Mouse (Mus musculus) liver, embryonic 14.5 days (tissue): Measurements from ENCODE around the gene Sgms1. TPM values are rescaled to one million over a fixed set of nuclear protein-coding genes. Genes with fewer than 3 reads are reported as not detected.

Experiments
- ATAC-seq: fragments of 200-750 bp; cut with Nextera tagmentation; 2 replicates; pipeline ENCODE4 v1.8.0; 2017; ENCODE audit warnings: moderate number of reproducible peaks, mild to moderate bottlenecking, moderate library complexity; ENCODE audit not compliant: insufficient read depth
- DNase-seq, 3 experiments: peaks; one replicate each; pipeline ENCODE4 v3.0.0-alpha.2; 2012 to 2013; ENCODE audit warnings: low read depth in 3 of 3, low spot score in 3 of 3
- H3K27ac ChIP-seq: fragments of 300-500 bp; sonication (generic); 2 replicates; pipeline ENCODE4 v1.5.1; 2014; ENCODE audit warnings: moderate library complexity, mild to moderate bottlenecking, control low read depth, inconsistent platforms
- H3K27me3 ChIP-seq: fragments of 300-500 bp; sonication (generic); 2 replicates; pipeline ENCODE4 v1.6.1; 2014; ENCODE audit warnings: mild to moderate bottlenecking, low read length, moderate library complexity; ENCODE audit not compliant: control insufficient read depth, insufficient read depth
- H3K36me3 ChIP-seq: fragments of 300-500 bp; sonication (generic); replicated peaks from 2 replicates; pipeline ENCODE4 v1.6.1; 2014; ENCODE audit warnings: low read depth; ENCODE audit not compliant: control insufficient read depth, insufficient read depth
- H3K4me1 ChIP-seq, 2 experiments: fragments of 200-500 bp in 1 of 2; fragments of 300-500 bp in 1 of 2; sonication (generic) in 1 of 2; replicated peaks; 2 replicates each; pipeline ENCODE4 v1.6.1; 2012 to 2014; ENCODE audit warnings: antibody characterized with exemption in 1 of 2, inconsistent platforms in 1 of 2, low read length in 1 of 2; ENCODE audit not compliant: control insufficient read depth in 2 of 2, insufficient read depth in 2 of 2
- H3K4me2 ChIP-seq: fragments of 300-500 bp; sonication (generic); 2 replicates; pipeline ENCODE4 v1.6.1; 2014; ENCODE audit warnings: low read depth, mild to moderate bottlenecking, control low read depth, moderate library complexity
- H3K4me3 ChIP-seq, 2 experiments: fragments of 200-500 bp in 1 of 2; fragments of 300-500 bp in 1 of 2; sonication (generic) in 1 of 2; 2 replicates each; pipeline ENCODE4 v1.5.1; 2012 to 2014; ENCODE audit warnings: low read depth in 2 of 2, low read length in 2 of 2, mild to moderate bottlenecking in 2 of 2, control low read depth in 1 of 2, inconsistent platforms in 1 of 2, moderate library complexity in 1 of 2; ENCODE audit not compliant: insufficient read depth in 1 of 2
- H3K9ac ChIP-seq: fragments of 300-500 bp; sonication (generic); replicated peaks from 2 replicates; pipeline ENCODE4 v1.6.1; 2014; ENCODE audit warnings: mild to moderate bottlenecking, control low read depth, moderate library complexity
- H3K9me3 ChIP-seq: fragments of 300-500 bp; sonication (generic); 2 replicates; pipeline ENCODE4 v1.6.1; 2016; ENCODE audit warnings: low read length, mixed read lengths; ENCODE audit not compliant: control insufficient read depth
- CTCF ChIP-seq: IDR thresholded peaks from 2 replicates; pipeline ENCODE4 v1.5.1; 2016; ENCODE audit warnings: antibody characterized with exemption, low read depth, control low read depth
- EP300 ChIP-seq: IDR thresholded peaks from 2 replicates; pipeline ENCODE4 v1.6.1; 2016; ENCODE audit warnings: antibody characterized with exemption, low read depth
- WGBS: fragments of 180-500 bp; shearing (Covaris S2); extraction: QIAGEN DNeasy Blood & Tissue Kit; methylation state at CpG from one replicate; pipeline ENCODE4 v1.1.7; 2014; ENCODE audit not compliant: insufficient replicate concordance; 5-methylcytosine and 5-hydroxymethylcytosine counted together
- polyA plus RNA-seq, 2 experiments: library from polyadenylated mRNA; depleted of rRNA in 1 of 2; stranded (reverse) in 1 of 2; unstranded in 1 of 2; fragments of >200 nt; fragmentation: Nextera tagmentation in 1 of 2; extraction: Ambion mirVana in 1 of 2; gene quantifications; 2 replicates each; pipeline versions ENCODE4 v1.2.1 to v1.2.3; 2012 to 2014

Gene Sgms1
- polyA plus RNA-seq, 2 experiments, result 17.3 to 19.2 TPM

GRCm38 (mm10) chr19:32220991-32221390 lies 168.5 kb downstream of the Sgms1 start:
- DNase-seq, result no peak
- no peak for ATAC-seq
- peaks cover 40 to 42% of the 10 kb centered on the region in 2 experiments for H3K4me1 ChIP-seq
- H3K4me3 ChIP-seq, result no peak overlapping the region
- no peak overlapping the region for H3K4me2 ChIP-seq
- WGBS, result 75% methylated on average over 2 of the region's 2 CpGs
- H3K27me3 ChIP-seq, result no peaks in the 10 kb centered on the region
- no peak overlapping the region for H3K27ac ChIP-seq
- TF ChIP-seq EP300, result no peak
- TF ChIP-seq CTCF, result no peak
- peaks cover 29% of the 10 kb centered on the region for H3K36me3 ChIP-seq
- H3K9me3 ChIP-seq, result no peaks in the 10 kb centered on the region
- H3K9ac ChIP-seq, result no peak overlapping the region

GRCm38 (mm10) chr19:32216710-32217109 lies 172.8 kb downstream of the Sgms1 start:
- DNase-seq (no peak), ATAC-seq (no peak)
- TF ChIP-seq CTCF (no peak), EP300 (no peak)
- Histone ChIP-seq H3K27ac (no peak overlapping the region), H3K27me3 (no peaks in the 10 kb centered on the region), H3K4me3 (no peak overlapping the region), H3K9ac (no peak overlapping the region), H3K4me2 (no peak overlapping the region), H3K9me3 (no peaks in the 10 kb centered on the region), H3K36me3 (peaks cover 9% of the 10 kb centered on the region), H3K4me1 (peaks cover 9 to 10% of the 10 kb centered on the region in 2 experiments)
- WGBS, result 89% methylated on average over 2 of the region's 2 CpGs

- peaks cover 6 to 14% of the 10 kb centered on the region in 2 experiments for H3K4me1 ChIP-seq
- TF ChIP-seq CTCF (no peak), EP300 (no peak)
- WGBS, result 73% methylated on average over 12 of the region's 12 CpGs
- ATAC-seq (no peak), DNase-seq (no peak)
- H3K27ac ChIP-seq, result no peak overlapping the region
- H3K4me2 ChIP-seq, result no peak overlapping the region
- no peaks in the 10 kb centered on the region for H3K9me3 ChIP-seq
- H3K4me3 ChIP-seq, result no peak overlapping the region
- no peaks in the 10 kb centered on the region for H3K27me3 ChIP-seq
- no peaks in the 10 kb centered on the region; the same call in 1 of the 2 replicates for H3K36me3 ChIP-seq
- no peak overlapping the region for H3K9ac ChIP-seq
Observed at GRCm38 (mm10) chr19:32214905-32215806, 174.4 kb downstream of the Sgms1 start.

- Histone ChIP-seq H3K36me3 (no peaks in the 10 kb centered on the region; the same call in 1 of the 2 replicates), H3K4me3 (no peak overlapping the region), H3K27ac (no peak overlapping the region), H3K9me3 (no peaks in the 10 kb centered on the region), H3K9ac (no peak overlapping the region), H3K4me2 (no peak overlapping the region), H3K27me3 (no peaks in the 10 kb centered on the region), H3K4me1 (peaks cover 10 to 20% of the 10 kb centered on the region in 2 experiments)
- DNase-seq (no peak), ATAC-seq (no peak)
- no peak for TF ChIP-seq CTCF
- TF ChIP-seq EP300, result no peak
- 78% methylated on average over 3 of the region's 3 CpGs for WGBS
Observed at GRCm38 (mm10) chr19:32213577-32213976, 175.9 kb downstream of the Sgms1 start.

GRCm38 (mm10) chr19:32211293-32211585 lies 178.3 kb downstream of the Sgms1 start:
- ATAC-seq (peak; percentile 38), DNase-seq (no peak)
- Histone ChIP-seq H3K4me2 (peak overlapping the region; percentile 91), H3K9me3 (no peaks in the 10 kb centered on the region), H3K27ac (peak overlapping the region; percentile 67), H3K4me3 (peak overlapping the region; percentile 59 to 79), H3K4me1 (peaks cover 10 to 20% of the 10 kb centered on the region in 2 experiments), H3K27me3 (no peaks in the 10 kb centered on the region), H3K9ac (peak overlapping the region; percentile 52), H3K36me3 (no peaks in the 10 kb centered on the region; the same call in 1 of the 2 replicates)
- TF ChIP-seq EP300 (no peak), CTCF (no peak)
